Mouse (Mus musculus) midbrain, embryonic 13.5 days (tissue): ENCODE results near the gene Eif3l. TPM values are rescaled to one million over a fixed set of nuclear protein-coding genes. Genes with fewer than 3 reads are reported as not detected.

Experiments used
- ATAC-seq: fragments of 200-750 bp; cut with Nextera tagmentation; 2 replicates; pipeline ENCODE4 v1.8.0; 2017; ENCODE audit warnings: mild to moderate bottlenecking, moderate TSS enrichment, moderate library complexity
- H3K27ac ChIP-seq: fragments of 300-500 bp; sonication (generic); 2 replicates; pipeline ENCODE4 v1.5.1; 2015; ENCODE audit warnings: inconsistent platforms, mild to moderate bottlenecking, moderate library complexity
- H3K27me3 ChIP-seq: fragments of 300-500 bp; sonication (generic); 2 replicates; pipeline ENCODE4 v1.6.1; 2015; ENCODE audit warnings: mild to moderate bottlenecking, inconsistent platforms
- H3K36me3 ChIP-seq: fragments of 300-500 bp; sonication (generic); 2 replicates; pipeline ENCODE4 v1.6.1; 2015; ENCODE audit warnings: mild to moderate bottlenecking, inconsistent platforms
- H3K4me1 ChIP-seq: fragments of 300-500 bp; sonication (generic); replicated peaks from 2 replicates; pipeline ENCODE4 v1.6.1; 2015; ENCODE audit warnings: inconsistent platforms
- H3K4me2 ChIP-seq: fragments of 300-500 bp; sonication (generic); replicated peaks from 2 replicates; pipeline ENCODE4 v1.6.1; 2015; ENCODE audit warnings: moderate library complexity, mild to moderate bottlenecking, inconsistent platforms
- H3K4me3 ChIP-seq: fragments of 300-500 bp; sonication (generic); replicated peaks from 2 replicates; pipeline ENCODE4 v1.5.1; 2015; ENCODE audit warnings: mild to moderate bottlenecking, inconsistent platforms
- H3K9ac ChIP-seq: fragments of 300-500 bp; sonication (generic); replicated peaks from 2 replicates; pipeline ENCODE4 v1.6.1; 2015; ENCODE audit warnings: mild to moderate bottlenecking, inconsistent platforms
- H3K9me3 ChIP-seq: fragments of 300-500 bp; sonication (generic); 2 replicates; pipeline ENCODE4 v1.6.1; 2016; ENCODE audit warnings: mild to moderate bottlenecking, inconsistent platforms
- WGBS: fragments of 180-500 bp; shearing (Covaris S2); methylation state at CpG from one replicate; pipeline ENCODE4 v1.1.7; 2015; 5-methylcytosine and 5-hydroxymethylcytosine counted together
- polyA plus RNA-seq: library from polyadenylated mRNA; unstranded; fragments of >200 nt; fragmentation: Nextera tagmentation; extraction: Ambion mirVana; gene quantifications from 2 replicates; pipeline ENCODE4 v1.2.1, GENCODE M21; 2015

Eif3l gene
- polyA plus RNA-seq, 1 experiment from 2014 or later, result 180 TPM

DNA sequence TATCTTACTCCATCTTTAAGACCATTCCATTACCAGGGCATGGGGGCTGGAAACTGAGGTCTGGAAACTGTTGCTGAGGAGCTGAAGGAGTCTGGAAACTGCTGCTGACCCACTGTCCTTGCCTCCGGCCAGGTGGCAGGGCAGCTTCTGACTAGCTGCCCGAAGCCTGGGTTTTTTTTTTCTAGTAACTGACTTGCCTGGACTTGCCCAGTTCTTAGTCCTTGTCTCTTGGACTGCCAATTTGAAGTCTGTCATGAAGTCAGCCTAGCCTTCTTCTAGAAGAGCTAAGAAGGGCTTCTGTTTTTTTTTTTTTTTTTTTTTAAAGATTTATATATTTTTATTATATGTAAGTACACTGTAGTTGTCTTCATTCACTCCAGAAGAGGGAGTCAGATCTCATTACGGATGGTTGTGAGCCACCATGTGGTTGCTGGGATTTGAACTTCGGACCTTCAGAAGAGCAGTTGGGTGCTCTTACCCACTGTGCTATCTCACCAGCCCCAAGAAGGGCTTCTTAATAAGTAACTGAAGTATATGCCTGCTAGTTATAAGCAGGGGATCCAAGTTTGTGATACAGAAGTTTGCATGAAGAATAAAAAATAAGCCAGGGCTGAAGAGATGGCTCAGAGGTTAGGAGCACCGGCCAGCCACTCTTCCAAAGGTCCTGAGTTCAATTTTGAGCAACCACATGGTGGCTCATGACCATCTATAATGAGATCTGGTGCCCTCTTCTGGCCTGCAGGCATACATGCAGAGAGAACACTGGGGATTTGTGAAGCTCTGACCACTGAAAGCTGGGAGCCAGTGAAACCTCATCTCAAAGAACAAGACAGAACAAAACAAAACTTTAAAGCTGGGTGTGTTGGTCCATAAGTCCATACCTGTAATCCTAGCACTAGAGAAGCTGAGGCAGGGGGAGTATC lies 3.6 kb upstream of the Eif3l start:
- H3K36me3 ChIP-seq, result peaks cover under 1% of the 10 kb centered on the region; the same call in 1 of the 2 replicates
- H3K4me3 ChIP-seq, result no peak overlapping the region
- H3K4me1 ChIP-seq, result peaks cover 17% of the 10 kb centered on the region
- H3K9me3 ChIP-seq, result no peaks in the 10 kb centered on the region
- no peak for ATAC-seq
- H3K27me3 ChIP-seq, result 0 out of 2 replicates have a peak, but pooled peaks cover 3% of the 10 kb centered on the region
- no peak overlapping the region for H3K9ac ChIP-seq
- WGBS, result 69% methylated on average over 5 of the region's 5 CpGs
- H3K27ac ChIP-seq, result no peak overlapping the region
- H3K4me2 ChIP-seq, result no peak overlapping the region

- Histone ChIP-seq H3K9ac (no peak overlapping the region), H3K4me1 (peaks cover 25% of the 10 kb centered on the region), H3K27ac (no peak overlapping the region), H3K27me3 (0 out of 2 replicates have a peak, but pooled peaks cover 3% of the 10 kb centered on the region), H3K4me3 (no peak overlapping the region; the same call in 1 of the 2 replicates), H3K9me3 (no peaks in the 10 kb centered on the region), H3K4me2 (no peak overlapping the region), H3K36me3 (peaks cover 23% of the 10 kb centered on the region)
- no peak for ATAC-seq
Measured at GRCm38 (mm10) chr15:79073752-79074151, 1.2 kb upstream of the Eif3l start.

DNA sequence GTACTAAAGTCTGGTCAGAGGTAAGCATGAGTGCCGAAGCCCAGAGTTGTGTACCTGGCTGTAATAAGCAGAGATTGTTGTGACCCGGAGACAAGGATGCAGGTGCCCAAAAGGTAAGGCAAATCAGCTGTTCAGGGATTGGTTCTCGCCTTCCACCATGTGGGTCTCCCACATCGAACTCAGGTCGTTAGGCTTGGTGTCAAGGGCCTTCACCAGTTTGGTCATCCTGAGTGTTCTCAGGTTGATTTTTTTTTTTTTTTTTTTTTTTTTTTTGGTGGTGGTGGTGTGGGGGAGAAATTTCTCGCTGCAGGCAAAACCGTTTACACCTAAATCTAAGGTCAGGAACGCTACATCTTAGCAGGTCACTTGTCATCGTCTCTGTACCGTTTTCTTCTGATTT lies 533 bp upstream of the Eif3l start:
- Histone ChIP-seq H3K4me1 (peaks cover 25% of the 10 kb centered on the region), H3K27me3 (0 out of 2 replicates have a peak, but pooled peaks cover 3% of the 10 kb centered on the region), H3K4me2 (peak overlapping the region; percentile 97), H3K4me3 (peak overlapping the region; percentile 93), H3K36me3 (peaks cover 30% of the 10 kb centered on the region), H3K27ac (peak overlapping the region; percentile 78), H3K9me3 (no peaks in the 10 kb centered on the region), H3K9ac (peak overlapping the region; percentile 86)
- WGBS, result 40% methylated on average over 10 of the region's 10 CpGs
- no peak for ATAC-seq

DNA sequence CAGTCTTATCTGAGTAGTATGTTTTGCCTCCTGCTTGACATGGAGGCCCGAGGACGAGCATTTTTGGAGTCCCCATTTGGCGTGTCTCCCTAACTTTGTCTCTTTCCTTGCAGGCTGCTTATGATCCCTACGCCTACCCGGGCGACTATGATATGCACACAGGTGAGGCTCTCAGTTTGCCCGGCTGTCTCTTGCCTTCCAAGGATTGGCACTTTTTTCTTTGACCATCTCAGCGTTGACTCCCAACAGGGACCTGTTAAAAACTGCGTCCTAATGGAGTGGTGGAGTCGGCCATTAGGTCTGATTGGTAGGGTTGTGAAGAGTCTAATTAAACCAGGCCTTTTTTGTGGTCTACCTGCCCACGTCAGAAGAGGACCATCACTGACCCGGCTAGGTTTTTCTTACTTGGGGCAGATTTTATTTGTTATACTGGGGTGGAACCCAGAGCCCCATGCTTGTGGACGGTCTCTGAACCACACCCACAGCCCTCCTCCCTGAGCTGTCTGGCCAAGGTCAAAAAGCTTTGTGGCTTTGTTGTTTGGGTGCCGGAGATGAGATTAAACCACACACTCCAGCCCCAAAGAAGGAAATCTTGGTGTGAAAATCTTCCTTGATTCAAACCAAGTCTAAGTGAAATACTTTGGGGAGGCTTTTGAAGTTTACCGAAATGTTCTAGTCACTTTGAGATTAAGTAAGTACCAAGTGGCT lies 833 bp downstream of the Eif3l start:
- H3K36me3 ChIP-seq, result peaks cover 41% of the 10 kb centered on the region
- 39% methylated on average over 15 of the region's 15 CpGs for WGBS
- H3K9ac ChIP-seq, result peak overlapping the region; percentile 86
- ATAC-seq, result no peak; the same call in 1 of the 2 replicates
- 0 out of 2 replicates have a peak overlapping the region, but pooled peaks have one; percentile 78 for H3K27ac ChIP-seq
- peaks cover 25% of the 10 kb centered on the region for H3K4me1 ChIP-seq
- peak overlapping the region; percentile 93 for H3K4me3 ChIP-seq
- H3K9me3 ChIP-seq, result no peaks in the 10 kb centered on the region
- H3K4me2 ChIP-seq, result peak overlapping the region; percentile 97
- no peaks in the 10 kb centered on the region for H3K27me3 ChIP-seq

DNA sequence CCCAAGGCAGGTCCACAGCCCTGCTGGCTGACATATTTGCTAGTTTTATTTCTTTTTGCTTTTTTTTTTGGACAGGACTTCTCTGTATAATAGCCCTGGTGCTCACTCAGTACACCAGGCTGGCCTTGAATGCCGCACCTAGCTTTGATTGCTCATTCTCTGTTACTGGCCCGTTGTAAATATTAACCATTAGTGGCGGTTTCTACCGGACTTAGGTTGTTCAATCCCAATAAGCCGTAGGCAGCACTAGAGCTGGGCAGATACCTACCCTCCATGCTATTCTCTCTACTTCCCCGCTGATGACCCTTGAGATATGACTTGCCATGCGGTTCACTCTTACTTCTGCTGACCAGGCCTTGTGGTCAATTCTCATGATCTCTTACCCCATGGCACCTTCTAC lies 4.6 kb downstream of the Eif3l start:
- Histone ChIP-seq H3K27ac (no peak overlapping the region), H3K36me3 (peaks cover 79% of the 10 kb centered on the region), H3K4me3 (no peak overlapping the region), H3K4me2 (no peak overlapping the region), H3K4me1 (peaks cover 20% of the 10 kb centered on the region), H3K9ac (no peak overlapping the region), H3K9me3 (no peaks in the 10 kb centered on the region), H3K27me3 (no peaks in the 10 kb centered on the region)
- WGBS, result 97% methylated on average over 7 of the region's 7 CpGs
- ATAC-seq, result no peak

DNA sequence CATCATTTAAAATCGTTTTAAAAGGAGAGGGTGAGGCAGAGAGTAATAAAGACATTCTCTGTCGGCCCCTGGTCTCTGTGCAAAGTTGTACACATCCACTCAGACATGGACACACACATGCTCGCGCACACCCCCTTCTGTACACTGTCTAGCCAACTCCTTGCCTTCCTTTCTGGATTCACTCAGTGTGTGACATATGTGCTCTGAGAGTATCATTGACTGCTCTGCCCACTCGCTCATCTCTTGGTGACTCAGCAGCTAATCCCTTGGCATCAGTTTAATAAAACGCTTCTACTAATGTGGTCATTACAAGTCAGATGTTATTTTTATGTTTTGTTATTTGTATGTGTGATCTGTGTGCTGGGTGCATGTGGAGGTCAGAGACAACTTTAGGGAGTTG lies 17.3 kb downstream of the Eif3l start:
- 92% methylated on average over 6 of the region's 6 CpGs for WGBS
- H3K9me3 ChIP-seq, result no peaks in the 10 kb centered on the region
- no peak overlapping the region for H3K27ac ChIP-seq
- no peaks in the 10 kb centered on the region for H3K4me1 ChIP-seq
- no peaks in the 10 kb centered on the region for H3K27me3 ChIP-seq
- H3K4me2 ChIP-seq, result no peak overlapping the region
- peaks cover 91% of the 10 kb centered on the region for H3K36me3 ChIP-seq
- H3K9ac ChIP-seq, result no peak overlapping the region
- no peak overlapping the region for H3K4me3 ChIP-seq
- no peak for ATAC-seq

DNA sequence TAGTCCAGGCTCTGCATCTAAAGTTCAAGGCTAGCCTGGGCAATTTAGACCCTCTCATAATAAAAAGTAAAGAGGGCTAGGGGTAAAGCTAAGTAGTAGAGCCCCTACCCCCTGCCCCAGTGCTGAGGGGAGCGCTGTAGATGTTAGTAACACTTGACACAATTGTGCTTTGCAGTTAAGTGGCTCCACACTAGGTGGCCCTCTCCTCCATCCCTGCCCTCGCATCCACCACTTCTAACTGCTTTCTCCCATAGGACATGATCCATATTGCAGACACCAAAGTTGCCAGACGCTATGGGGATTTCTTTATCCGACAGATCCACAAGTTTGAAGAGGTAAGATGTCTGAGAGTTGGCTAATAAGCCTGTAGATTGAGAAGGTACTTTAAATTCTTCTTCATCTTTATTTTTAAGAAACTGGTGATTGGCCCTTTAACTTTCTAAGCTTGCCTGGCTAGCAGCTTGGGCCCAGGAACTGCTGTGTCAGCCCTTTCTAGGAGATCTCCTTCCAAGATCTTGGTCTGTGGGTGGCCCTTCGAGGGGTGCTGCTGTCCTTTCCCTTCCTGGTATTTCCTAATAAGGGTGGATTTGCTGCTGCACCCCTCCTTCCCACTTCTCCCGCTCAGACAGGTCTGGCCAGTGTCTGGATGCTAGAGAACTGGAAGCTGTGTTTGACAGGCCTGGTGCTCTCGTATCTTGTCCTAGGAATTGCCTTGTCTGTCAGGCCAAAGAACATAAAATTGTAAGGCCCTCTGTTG lies 18.3 kb downstream of the Eif3l start:
- 81% methylated on average over 7 of the region's 7 CpGs for WGBS
- Histone ChIP-seq H3K27me3 (no peaks in the 10 kb centered on the region), H3K9me3 (no peaks in the 10 kb centered on the region), H3K4me1 (no peaks in the 10 kb centered on the region), H3K9ac (no peak overlapping the region), H3K4me3 (no peak overlapping the region), H3K36me3 (peaks cover 84% of the 10 kb centered on the region), H3K4me2 (no peak overlapping the region), H3K27ac (no peak overlapping the region)
- no peak for ATAC-seq

- Histone ChIP-seq H3K9ac (no peak overlapping the region), H3K9me3 (no peaks in the 10 kb centered on the region), H3K4me1 (no peaks in the 10 kb centered on the region), H3K4me2 (no peak overlapping the region), H3K27ac (no peak overlapping the region), H3K4me3 (no peak overlapping the region), H3K36me3 (peaks cover 61% of the 10 kb centered on the region), H3K27me3 (no peaks in the 10 kb centered on the region)
- no peak for ATAC-seq
- 87% methylated on average over 5 of the region's 5 CpGs for WGBS
Measured at GRCm38 (mm10) chr15:79095483-79095882, 20.5 kb downstream of the Eif3l start.

DNA sequence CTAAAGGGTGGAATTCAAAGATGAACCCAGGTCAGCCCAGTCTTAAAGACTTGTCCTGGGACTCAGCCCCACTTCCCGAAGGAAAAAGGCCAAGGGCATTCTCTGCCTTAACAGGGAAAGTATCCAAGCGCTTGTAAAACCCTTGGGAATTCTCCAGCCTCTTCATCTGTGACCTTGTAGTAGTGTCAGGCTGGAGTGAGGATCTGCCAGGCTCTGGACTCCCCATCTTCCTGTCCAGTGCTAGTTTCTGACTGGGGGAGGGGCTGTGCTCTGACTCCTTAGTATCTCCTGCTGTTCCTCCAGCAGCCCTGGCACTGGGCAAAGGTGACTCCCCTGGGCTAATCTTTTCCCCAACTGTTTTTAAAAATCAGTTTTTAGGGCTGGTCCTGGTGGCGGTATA lies 21.6 kb downstream of the Eif3l start:
- no peak overlapping the region for H3K9ac ChIP-seq
- no peak overlapping the region for H3K4me2 ChIP-seq
- no peaks in the 10 kb centered on the region for H3K27me3 ChIP-seq
- no peaks in the 10 kb centered on the region for H3K9me3 ChIP-seq
- H3K4me1 ChIP-seq, result no peaks in the 10 kb centered on the region
- H3K4me3 ChIP-seq, result no peak overlapping the region
- WGBS, result 76% methylated on average over 3 of the region's 3 CpGs
- peaks cover 51% of the 10 kb centered on the region for H3K36me3 ChIP-seq
- ATAC-seq, result no peak
- H3K27ac ChIP-seq, result no peak overlapping the region

GRCm38 (mm10) chr15:79097135-79097534 lies 22.2 kb downstream of the Eif3l start:
- Histone ChIP-seq H3K9ac (no peak overlapping the region), H3K27ac (no peak overlapping the region), H3K9me3 (no peaks in the 10 kb centered on the region), H3K4me1 (no peaks in the 10 kb centered on the region), H3K4me2 (no peak overlapping the region), H3K4me3 (no peak overlapping the region), H3K27me3 (no peaks in the 10 kb centered on the region), H3K36me3 (peaks cover 45% of the 10 kb centered on the region)
- no peak for ATAC-seq
- WGBS, result 37% methylated on average over 2 of the region's 2 CpGs

DNA sequence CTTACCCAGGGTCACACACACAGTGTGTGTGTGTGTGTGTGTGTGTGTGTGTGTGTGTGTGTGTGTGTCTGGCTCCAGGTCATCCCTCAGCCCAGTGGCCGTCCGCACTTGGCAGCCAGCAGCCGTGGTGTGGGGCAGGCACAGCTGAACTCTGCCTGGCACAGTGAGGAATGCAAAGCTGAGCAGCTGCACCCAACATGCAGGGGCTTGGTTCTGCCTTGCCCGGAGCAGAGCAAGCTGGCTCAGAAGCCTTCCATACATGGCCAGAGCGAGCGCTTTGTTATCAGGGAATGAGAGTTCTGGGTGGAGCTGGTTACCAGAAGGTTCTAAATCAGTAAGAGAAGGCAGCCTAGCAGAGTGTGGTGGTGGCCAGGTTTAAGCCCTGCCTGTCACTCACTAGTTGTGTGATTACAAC lies 22.6 kb downstream of the Eif3l start:
- H3K4me2 ChIP-seq, result no peak overlapping the region
- H3K9me3 ChIP-seq, result no peaks in the 10 kb centered on the region
- no peak overlapping the region for H3K4me3 ChIP-seq
- no peaks in the 10 kb centered on the region for H3K4me1 ChIP-seq
- H3K27me3 ChIP-seq, result no peaks in the 10 kb centered on the region
- 69% methylated on average over 6 of the region's 6 CpGs for WGBS
- no peak for ATAC-seq
- H3K9ac ChIP-seq, result no peak overlapping the region
- peaks cover 40% of the 10 kb centered on the region for H3K36me3 ChIP-seq
- no peak overlapping the region for H3K27ac ChIP-seq

DNA sequence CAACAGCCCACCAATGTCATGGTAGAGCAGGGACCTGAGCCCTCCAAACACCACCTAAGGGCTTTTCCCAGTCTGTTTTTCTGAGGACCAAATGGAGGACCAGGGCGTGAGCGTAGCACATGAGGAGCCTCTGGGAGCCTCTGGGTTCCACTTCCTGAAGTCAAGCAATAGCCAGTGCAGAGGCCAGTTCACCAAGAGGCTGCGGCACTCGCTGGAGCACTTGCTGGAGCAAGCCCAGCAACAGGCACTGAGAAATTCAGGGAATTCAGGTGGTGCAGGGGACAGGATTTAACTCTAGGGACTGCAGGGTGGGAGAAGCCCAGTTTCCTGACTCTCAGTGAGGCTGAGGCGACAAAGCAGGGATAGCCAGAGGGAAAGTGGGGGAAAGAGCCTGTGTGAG lies 23.2 kb downstream of the Eif3l start:
- H3K4me2 ChIP-seq, result no peak overlapping the region
- H3K27me3 ChIP-seq, result no peaks in the 10 kb centered on the region
- no peak for ATAC-seq
- no peak overlapping the region for H3K4me3 ChIP-seq
- H3K9me3 ChIP-seq, result no peaks in the 10 kb centered on the region
- WGBS, result 74% methylated on average over 5 of the region's 5 CpGs
- H3K4me1 ChIP-seq, result no peaks in the 10 kb centered on the region
- no peak overlapping the region for H3K27ac ChIP-seq
- H3K36me3 ChIP-seq, result peaks cover 34% of the 10 kb centered on the region
- H3K9ac ChIP-seq, result no peak overlapping the region
